Mouse (Mus musculus) left cerebral cortex, adult 9 months (tissue): Measurements from ENCODE around the gene Pm20d1.
A peak's percentile ranks its signal among the peaks of the same experiment; 100 is the strongest.
"Not testable (repeated sequence)": the region's sequence is repeated elsewhere in the genome, so short reads cannot be mapped to it uniquely, and the experiment has no call there.

Experiments used
- DNase-seq, 2 experiments: peaks; one replicate each; pipeline ENCODE4 v3.0.0; 2022; ENCODE audit warnings: low spot score in 2 of 2

Pm20d1 gene

DNA sequence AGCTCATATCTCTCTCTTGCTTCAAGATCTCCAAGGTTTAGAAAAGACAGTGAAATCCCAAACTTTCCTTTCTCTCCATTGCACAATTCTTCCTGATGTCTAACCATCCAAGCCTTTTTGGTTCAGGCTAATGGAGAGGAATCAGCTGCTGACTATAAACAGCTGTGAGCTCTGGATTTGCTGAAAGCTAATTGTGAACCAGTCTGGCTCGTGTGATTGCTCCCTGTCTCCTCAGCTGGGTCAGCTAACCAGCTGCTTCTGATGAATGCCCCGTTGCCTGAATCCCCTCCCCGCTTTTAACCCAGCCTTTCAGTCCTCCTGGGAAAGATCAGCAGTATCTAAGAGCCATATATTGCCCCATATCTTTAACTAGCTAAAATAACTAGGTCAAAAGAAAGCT, 2.6 kb upstream of the Pm20d1 start:
- no peak for DNase-seq

DNA sequence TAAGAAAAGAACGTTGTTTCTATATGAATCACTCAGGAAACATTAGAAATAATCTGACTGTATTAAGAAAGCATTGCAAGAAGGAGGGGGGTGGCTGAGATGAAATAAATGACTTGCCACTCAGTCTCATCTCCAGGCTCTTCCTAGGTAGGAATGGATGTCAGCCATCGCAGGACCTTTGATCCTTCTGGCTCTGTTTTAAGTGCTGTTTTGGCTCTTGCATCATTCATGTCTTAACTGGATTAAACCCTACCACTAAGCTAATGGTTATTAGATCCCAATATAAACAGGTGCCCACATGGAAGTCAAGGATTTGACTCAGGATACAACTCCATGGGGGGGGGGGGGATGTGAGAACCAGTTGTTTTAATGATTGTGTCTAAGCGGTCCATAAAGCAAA, 2.0 kb upstream of the Pm20d1 start:
- DNase-seq: no peak

DNA sequence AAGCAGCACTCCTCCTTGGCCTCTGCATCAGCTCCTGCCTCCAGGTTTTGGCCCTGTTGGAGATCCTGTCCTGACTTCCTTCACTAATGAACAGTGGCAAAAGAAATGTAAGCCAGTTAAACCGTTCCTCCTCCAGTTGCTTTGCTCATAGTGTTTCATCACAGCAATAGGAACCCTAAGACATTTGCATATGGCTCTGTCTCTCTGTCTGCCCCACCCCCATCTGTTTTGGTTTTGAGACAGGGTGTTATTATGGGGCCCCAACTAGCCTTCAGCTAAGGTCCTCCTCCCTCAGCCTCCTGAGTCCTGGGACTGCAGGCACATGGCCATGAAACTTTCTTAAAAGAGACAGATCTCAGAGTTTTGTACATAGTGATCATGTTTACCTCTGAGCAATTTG, 2.8 kb downstream of the Pm20d1 start:
- no peak for DNase-seq

GRCm38 (mm10) chr1:131801071-131801470, 3.9 kb downstream of the Pm20d1 start:
- DNase-seq: no peak

DNA sequence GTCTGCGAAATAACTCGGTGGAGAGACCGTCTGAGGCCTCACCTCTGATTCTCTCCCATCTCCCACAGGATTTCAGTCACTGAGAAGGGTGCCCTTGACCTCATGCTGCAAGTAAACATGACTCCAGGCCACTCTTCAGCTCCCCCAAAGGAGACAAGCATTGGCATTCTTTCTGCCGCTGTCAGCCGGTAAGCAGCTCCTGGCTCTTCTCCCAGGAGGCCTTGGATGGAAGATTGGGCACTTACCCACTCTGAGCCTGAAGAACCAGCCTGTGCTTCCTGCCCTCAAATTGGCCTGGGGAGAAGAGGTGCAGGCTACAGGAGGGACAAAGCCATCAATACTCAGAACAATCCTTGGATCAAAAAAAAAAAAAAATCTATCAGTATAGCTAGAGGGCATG, 5.5 kb downstream of the Pm20d1 start:
- no peak for DNase-seq

DNA sequence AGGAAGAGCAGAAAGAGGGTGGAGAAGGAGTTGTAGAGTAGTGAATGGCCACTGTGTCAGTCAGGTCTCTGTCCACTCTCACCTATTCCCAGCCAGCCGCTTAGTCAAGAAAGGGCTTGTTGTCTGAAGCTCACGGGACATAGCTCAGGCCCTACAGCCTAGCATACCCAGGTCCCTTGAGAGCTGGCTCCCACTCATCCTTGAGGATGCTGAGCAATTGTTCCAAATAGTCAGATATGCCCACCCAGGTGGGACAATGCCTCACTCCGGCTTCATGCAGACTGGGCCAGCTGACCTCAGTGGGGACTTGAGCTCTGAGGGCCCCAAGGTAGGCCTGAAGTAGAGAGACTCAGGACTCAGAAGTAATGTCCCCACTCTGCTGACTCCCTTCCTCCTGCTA, 7.0 kb downstream of the Pm20d1 start:
- DNase-seq: no peak

DNA sequence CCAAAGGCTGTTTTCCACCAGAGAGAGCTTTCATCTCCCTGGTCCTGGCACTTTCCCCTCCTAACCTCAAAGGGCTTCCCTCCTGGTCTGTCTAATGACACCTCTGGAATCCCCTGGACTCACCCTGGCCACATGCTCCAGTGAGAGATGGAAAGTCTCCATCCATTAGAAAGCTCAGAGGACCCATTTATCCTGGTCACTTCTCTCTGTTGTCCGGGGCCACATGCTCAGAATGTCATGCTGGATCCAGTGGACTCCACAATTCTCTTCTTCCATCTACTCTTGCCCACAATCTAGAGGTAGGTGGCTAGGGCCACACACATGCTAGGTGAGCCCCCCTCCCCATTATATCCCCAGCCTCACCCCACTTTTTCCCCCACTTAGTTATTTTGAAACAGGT, 11.8 kb downstream of the Pm20d1 start:
- DNase-seq: no peak

GRCm38 (mm10) chr1:131809651-131810050, 12.5 kb downstream of the Pm20d1 start:
- DNase-seq: no peak

DNA sequence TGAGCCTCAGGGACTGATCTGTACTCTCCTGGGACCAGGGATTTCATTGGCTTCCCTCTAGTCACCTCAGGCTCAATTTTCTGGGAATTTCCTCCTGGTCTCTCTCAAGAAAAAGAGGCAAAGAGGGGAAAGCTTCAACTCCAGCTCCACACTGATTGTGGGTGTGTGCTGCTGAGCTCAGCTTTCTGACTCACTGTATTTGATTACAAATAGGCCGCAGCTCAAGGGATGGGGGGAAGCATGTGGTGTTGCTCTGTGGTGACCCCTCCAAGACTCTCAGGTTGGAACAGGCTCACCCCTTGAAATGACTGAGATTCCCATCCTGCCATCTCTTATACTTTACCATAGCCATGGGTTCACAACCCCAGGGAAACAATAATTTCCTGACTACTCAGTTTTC, 14.2 kb downstream of the Pm20d1 start:
- no peak for DNase-seq

DNA sequence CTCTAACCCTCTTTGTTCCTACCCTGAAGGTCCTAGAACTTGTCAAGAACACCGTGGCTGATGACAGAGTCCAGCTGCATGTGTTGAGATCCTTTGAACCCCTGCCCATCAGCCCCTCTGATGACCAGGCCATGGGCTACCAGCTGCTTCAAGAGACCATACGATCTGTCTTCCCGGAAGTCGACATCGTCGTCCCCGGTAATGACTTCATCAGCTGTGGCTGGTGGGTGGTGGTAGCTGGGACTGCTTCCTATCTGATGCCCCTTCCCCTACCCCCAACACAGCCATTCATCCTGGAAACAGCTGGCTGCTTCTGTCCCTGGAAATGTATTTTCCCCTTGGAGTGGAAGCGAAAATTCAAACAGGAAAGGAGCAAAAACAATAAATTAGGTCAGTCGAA, 14.8 kb downstream of the Pm20d1 start:
- no peak for DNase-seq

DNA sequence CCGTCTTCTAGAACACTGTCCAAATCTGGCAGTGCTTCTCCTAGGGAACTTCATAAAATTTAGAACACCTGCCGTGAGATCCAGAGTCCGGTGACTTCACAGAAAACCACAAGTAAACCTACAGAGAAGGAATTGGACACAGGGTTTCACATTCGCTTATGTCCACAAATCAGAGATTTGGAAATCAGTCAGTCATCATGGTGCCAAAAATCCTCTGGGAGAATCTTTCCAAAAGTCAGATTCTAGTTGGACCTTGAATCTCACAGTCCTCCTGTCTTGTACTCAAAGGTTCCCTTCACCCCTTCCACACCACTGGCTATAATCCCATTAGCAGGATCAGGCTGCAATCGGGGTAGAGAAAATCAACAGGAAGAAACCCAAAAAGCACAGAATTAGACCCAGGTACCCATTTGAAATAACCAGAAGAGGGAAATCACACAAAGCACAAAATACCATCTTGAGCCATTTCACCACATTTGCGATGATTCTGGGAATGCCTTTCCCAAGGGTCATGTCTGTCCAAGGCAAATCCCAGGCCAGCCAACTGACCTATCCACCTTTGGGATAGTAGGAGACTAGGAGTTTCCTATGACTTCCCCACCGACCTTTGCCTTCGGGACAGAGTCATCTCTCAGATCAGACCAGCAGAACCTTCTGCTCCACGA, 15.6 kb downstream of the Pm20d1 start:
- DNase-seq: no peak

DNA sequence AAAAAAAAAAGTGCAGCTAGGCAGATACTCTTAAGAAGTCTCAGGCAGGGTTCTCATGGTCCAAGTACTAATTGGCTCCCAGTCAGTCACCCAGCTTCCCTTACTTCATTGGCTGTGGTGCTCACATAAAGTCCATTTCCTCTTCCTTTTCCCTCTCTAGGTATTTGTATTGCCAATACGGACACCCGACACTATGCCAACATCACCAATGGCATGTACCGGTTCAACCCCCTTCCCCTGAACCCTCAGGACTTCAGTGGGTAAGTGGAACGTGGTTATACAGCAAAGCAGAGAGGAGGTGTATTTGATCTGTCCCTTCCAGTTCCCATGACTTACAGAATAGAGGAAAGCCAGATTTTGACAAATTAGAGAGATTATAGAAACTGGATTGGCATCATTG, 16.6 kb downstream of the Pm20d1 start:
- no peak for DNase-seq

DNA sequence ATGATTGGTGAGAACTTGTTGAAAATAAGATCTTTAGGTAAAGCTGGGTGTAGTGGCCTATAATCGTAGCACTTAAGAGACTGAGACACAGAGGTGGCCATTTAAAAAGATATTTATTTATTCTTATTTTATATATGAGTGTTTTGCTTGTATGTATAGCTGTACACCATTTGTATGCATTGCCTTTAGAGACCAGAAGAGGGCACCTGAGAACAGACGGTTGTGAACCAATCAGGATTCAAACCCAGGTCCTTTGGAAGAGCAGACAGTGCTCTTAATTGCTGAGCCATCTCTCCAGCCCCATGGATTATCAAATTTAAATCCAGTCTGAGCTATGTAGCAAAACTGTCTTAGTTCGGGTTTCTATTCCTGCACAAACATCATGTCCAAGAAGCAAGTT, 17.0 kb downstream of the Pm20d1 start:
- no peak for DNase-seq

- DNase-seq: no peak
These were observed 19.7 kb downstream of the Pm20d1 start for GRCm38 (mm10) chr1:131816886-131817285.

- DNase-seq: not testable (repeated sequence)
These were observed 23.2 kb downstream of the Pm20d1 start for GRCm38 (mm10) chr1:131820353-131820752.

DNA sequence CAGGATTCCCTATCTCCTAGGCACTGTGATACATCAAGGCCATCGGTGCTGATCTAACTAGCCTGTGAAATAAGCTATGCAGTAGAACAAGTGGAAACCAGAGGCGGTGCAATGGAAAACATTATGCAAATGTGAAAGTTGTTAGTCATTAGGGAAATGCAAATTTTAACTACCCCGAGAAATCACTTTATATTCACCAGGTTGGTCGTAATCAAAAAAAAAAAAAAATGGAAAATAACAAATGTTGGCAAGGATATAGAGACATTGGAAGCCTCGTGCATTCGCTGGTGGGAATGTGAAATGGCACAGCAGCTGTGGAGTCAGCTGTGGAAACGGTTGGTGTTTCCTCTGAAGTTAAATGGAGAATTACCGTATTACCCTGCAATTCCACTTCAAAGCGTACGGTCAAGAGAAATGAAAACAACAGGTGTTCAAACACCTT, 23.7 kb downstream of the Pm20d1 start:
- peak in 1 of 2 experiments; percentile 51 for DNase-seq

DNA sequence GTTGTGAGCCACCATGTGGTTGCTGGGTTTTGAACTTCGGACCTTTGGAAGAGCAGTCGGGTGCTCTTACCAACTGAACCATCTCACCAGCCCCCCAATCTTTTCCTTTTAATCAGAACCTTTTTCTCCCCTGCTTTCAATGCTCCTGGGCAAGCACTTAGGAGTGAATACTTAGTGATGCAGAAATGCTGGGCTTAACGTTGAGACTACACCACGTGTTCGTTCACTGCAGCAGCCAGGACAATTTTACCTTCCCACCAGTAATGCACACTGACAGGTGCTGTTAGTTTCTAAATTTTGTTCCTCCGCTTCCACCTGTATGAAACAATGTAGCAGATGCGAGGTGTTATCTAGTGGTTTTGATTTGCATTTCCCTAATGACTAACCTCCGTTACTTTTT, 25.1 kb downstream of the Pm20d1 start:
- no peak for DNase-seq

DNA sequence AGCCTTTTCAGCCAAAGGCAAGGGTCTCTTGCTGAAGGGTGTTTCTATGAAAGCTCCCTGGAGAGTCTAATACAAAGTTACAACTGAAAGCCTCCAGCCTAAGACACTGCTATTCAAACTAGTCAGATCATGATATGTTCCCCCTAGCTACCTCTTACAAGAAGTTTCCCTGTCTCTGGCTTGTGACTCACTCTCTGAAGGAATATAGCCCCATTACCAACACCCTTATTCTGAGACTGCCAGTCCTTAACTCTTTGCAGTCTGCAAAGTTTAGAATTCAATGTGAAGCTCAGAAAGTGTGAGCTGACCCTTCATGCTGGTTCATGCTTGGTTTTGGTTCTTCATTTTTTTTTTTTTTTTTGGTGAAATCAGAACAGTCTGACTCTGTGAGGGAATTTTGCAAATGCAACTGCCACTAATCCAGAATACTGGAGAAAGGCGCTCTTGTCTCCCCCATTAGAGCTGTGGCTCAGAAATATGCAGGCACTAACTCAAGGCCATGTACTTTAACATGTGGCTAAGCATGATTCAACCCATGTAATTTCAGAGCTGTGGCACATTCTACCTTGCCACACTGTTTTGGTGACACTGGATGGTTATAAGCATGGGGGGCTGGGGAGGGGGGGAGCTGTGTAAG, 25.8 kb downstream of the Pm20d1 start:
- DNase-seq: no peak

DNA sequence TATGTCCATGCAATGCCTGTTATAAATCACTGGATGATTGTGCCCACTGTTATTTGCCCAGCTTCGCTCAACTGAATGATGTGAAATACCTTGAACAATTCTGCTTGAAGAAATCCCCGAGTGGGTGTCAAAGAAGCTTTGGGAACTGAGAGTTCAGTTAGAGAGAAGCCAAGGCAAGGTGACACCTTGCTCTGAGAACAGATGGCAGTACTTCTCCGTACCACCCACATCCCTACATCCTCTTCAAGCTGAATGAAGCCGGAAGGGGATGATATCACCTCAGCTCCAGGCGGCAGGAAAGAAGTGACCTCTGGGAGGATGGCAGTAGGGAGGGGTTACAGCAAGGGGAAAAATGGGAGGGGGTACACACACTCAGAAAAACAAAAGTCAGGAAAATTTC, 26.4 kb downstream of the Pm20d1 start:
- DNase-seq: peak in 1 of 2 experiments; percentile 57

GRCm38 (mm10) chr1:131824528-131825181, 27.5 kb downstream of the Pm20d1 start:
- DNase-seq: no peak

GRCm38 (mm10) chr1:131827207-131827786, 30.1 kb downstream of the Pm20d1 start, which contains the start of gene Slc41a1:
TSS of gene Slc41a1 (plus strand) at chr1:131827493.
- DNase-seq: no peak

DNA sequence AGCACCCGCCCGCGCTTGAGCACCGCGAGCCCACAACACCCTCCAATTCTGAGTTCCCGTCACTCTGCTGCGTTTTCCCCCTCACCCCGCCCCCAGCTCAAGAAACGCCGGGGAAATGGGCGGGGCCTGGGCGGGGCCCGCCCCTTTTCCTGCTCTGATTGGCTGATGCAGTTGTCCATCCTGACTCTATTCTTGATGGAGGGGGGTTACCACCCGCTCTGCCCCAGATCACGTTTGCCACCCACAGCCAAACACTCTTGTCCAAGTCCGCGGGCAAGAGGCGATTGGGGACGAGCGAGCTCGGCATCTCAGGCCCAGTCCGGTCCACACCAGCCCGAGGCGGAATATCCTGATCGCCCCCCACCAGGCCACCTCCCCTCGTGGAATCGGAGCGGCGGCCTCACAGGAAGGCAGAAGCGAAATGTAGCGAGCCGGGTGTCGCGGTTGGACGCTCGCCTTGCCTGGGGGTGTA, 30.6 kb downstream of the Pm20d1 start:
- DNase-seq: peak; percentile 86 to 97
